In the genomic region with DNA sequence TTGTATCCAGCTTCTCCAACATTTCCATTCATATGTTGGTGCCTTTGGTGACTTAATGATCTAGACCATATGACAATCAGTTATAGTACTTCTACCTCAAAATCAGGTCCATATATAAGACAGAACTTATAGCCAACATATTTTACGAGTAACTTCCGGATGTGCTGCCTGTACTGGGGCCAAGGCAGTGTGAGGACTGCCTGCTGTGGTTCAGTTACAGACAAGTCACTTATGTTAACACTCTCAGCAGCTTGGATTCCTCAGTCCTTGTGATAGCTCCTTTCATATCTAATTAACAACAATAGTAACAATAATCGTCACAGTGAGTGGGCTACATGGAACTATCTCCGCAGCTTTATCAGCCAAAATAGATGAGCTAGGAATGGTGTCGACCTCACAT, we compare ENCODE assay signal across 21 mouse cellular contexts.
DNase-seq lines count a peak whose midpoint lies in the region; ATAC-seq lines count a peak whose summit lies in the region.
"Had no signal": no experiment of that assay in that cellular context is flagged by ENCODE, and none has a peak within 500 bp of the region (broad histone marks: within the 10 kb centered on the region; RNA-seq: fewer than 3 reads in every experiment).

No protein-coding gene starts in this region.

- H3K9ac ChIP-seq in midbrain, embryonic 11.5 days (ENCODE audit: low read length), result no peak overlapping the region
- no peak overlapping the region for H3K9ac ChIP-seq in midbrain, embryonic 15.5 days
- H3K9ac ChIP-seq: embryonic facial prominence, embryonic 13.5 days; embryonic facial prominence, embryonic 15.5 days; forebrain, embryonic 12.5 days had no signal

- intact Hi-C loops in heart, postnatal 10 days (cut with DNase I), result no loop called here
- intact Hi-C loops in heart, postnatal 14 days (cut with DNase I), result no loop called here

- H3K27ac ChIP-seq in midbrain, embryonic 11.5 days (ENCODE audit: low read depth, low read length), result no peak overlapping the region
- H3K27ac ChIP-seq in midbrain, embryonic 15.5 days, result no peak overlapping the region
- H3K27ac ChIP-seq: embryonic facial prominence, embryonic 13.5 days; embryonic facial prominence, embryonic 15.5 days; forebrain, embryonic 10.5 days; forebrain, embryonic 12.5 days had no signal

- ATAC-seq in midbrain, embryonic 11.5 days (ENCODE audit: low FRiP score), result no peak
- no peak for ATAC-seq in midbrain, embryonic 15.5 days (replicated peaks)
- ATAC-seq: forebrain, embryonic 14.5 days had no signal

- H3K4me1 ChIP-seq in midbrain, embryonic 11.5 days (ENCODE audit: control insufficient read depth, insufficient read depth, low read length), result no peaks in the 10 kb centered on the region
- no peaks in the 10 kb centered on the region for H3K4me1 ChIP-seq in midbrain, embryonic 15.5 days
- H3K4me1 ChIP-seq: embryonic facial prominence, embryonic 13.5 days; embryonic facial prominence, embryonic 15.5 days; forebrain, embryonic 10.5 days; forebrain, embryonic 12.5 days had no signal

- no peak overlapping the region for H3K4me2 ChIP-seq in midbrain, embryonic 11.5 days
- no peak overlapping the region for H3K4me2 ChIP-seq in midbrain, embryonic 15.5 days
- H3K4me2 ChIP-seq: embryonic facial prominence, embryonic 13.5 days; embryonic facial prominence, embryonic 15.5 days; forebrain, embryonic 12.5 days had no signal

- no peaks in the 10 kb centered on the region for H3K27me3 ChIP-seq in midbrain, embryonic 11.5 days (ENCODE audit: control insufficient read depth, insufficient read depth, low read length)
- H3K27me3 ChIP-seq in midbrain, embryonic 15.5 days (replicated peaks), result no peaks in the 10 kb centered on the region
- H3K27me3 ChIP-seq: embryonic facial prominence, embryonic 13.5 days; embryonic facial prominence, embryonic 15.5 days; forebrain, embryonic 12.5 days had no signal

- 86% methylated on average over 5 of the region's 5 CpGs for WGBS in midbrain, embryonic 11.5 days
- 89% methylated on average over 5 of the region's 5 CpGs for WGBS in midbrain, embryonic 15.5 days

- no peak overlapping the region for H3K4me3 ChIP-seq in midbrain, embryonic 11.5 days (ENCODE audit: low read depth, low read length)
- no peak overlapping the region for H3K4me3 ChIP-seq in midbrain, embryonic 15.5 days
- H3K4me3 ChIP-seq: embryonic facial prominence, embryonic 13.5 days; embryonic facial prominence, embryonic 15.5 days; erythroblast, embryonic 14.5 days; forebrain, embryonic 10.5 days; forebrain, embryonic 12.5 days had no signal

- no peaks in the 10 kb centered on the region for H3K36me3 ChIP-seq in midbrain, embryonic 11.5 days (ENCODE audit: control insufficient read depth, insufficient read depth, low read length)
- H3K36me3 ChIP-seq in midbrain, embryonic 15.5 days (replicated peaks), result no peaks in the 10 kb centered on the region
- H3K36me3 ChIP-seq: embryonic facial prominence, embryonic 13.5 days; embryonic facial prominence, embryonic 15.5 days; forebrain, embryonic 10.5 days; forebrain, embryonic 12.5 days had no signal

- DNase-seq in heart, postnatal 10 days, result peak; percentile 32 to 35
- DNase-seq in heart, postnatal 14 days, result no peak
- DNase-seq in kidney, postnatal 10 days, result peak; percentile 59
- DNase-seq in kidney, adult 18-20 months, result no peak
- DNase-seq in midbrain, embryonic 11.5 days (ENCODE audit: low spot score, missing footprints), result peak; percentile 44
- DNase-seq: adrenal gland, adult 2 months; adrenal gland, postnatal 10 days; adrenal gland, postnatal 25 days; cerebellum, adult 11 months; cerebellum, adult 18-20 months; cerebellum, adult 8-10 months; cerebellum, adult 9-11 months; cerebellum, postnatal 36 days; embryo, embryonic 11 days had no signal

- no peaks in the 10 kb centered on the region for H3K9me3 ChIP-seq in midbrain, embryonic 11.5 days (ENCODE audit: control insufficient read depth, low read length)
- no peaks in the 10 kb centered on the region for H3K9me3 ChIP-seq in midbrain, embryonic 15.5 days
- H3K9me3 ChIP-seq: embryonic facial prominence, embryonic 13.5 days; embryonic facial prominence, embryonic 15.5 days; forebrain, embryonic 10.5 days; forebrain, embryonic 12.5 days had no signal

Comparison
In these comparisons a context has a peak if more than half of its experiments do, and no peak if none do; other contexts are left out.
1. DNase-seq: peak in heart, postnatal 10 days (2 of 2), kidney, postnatal 10 days (single experiment) and midbrain, embryonic 11.5 days (single experiment); none in heart, postnatal 14 days (0 of 2) and kidney, adult 18-20 months (single experiment).